Mouse (Mus musculus) erythroblast, embryonic 14.5 days (primary cell): ENCODE data around the gene AC134908.4.

Experiments
- GATA1 ChIP-seq: IDR thresholded peaks from 2 replicates; pipeline ENCODE4 v1.6.1; 2012; ENCODE audit warnings: low read length, inconsistent platforms, mixed read lengths
- TAL1 ChIP-seq: IDR thresholded peaks from 3 replicates; pipeline ENCODE4 v1.6.1; 2012; ENCODE audit warnings: low read length, inconsistent platforms, mixed read lengths

GRCm38 (mm10) chr17:25836397-25837075 lies 41.1 kb upstream of the AC134908.4 start:
- TF ChIP-seq TAL1 (no peak), GATA1 (no peak)
